Mouse (Mus musculus) CD4-positive, CD25-positive, alpha-beta regulatory T cell, adult 4 months (primary cell): ENCODE measurements at regions not wholly inside any gene's neighbourhood (a gene's known extent, or its start where the extent isn't known, plus 50 kb on each side); places are given as distances from the start of the nearest gene placed in this dataset.
"Not testable (repeated sequence)": the region's sequence is repeated elsewhere in the genome, so short reads cannot be mapped to it uniquely, and the experiment has no call there.

Experiments used
- ATAC-seq: one replicate; pipeline ENCODE4 v1.8.0; 2017

DNA sequence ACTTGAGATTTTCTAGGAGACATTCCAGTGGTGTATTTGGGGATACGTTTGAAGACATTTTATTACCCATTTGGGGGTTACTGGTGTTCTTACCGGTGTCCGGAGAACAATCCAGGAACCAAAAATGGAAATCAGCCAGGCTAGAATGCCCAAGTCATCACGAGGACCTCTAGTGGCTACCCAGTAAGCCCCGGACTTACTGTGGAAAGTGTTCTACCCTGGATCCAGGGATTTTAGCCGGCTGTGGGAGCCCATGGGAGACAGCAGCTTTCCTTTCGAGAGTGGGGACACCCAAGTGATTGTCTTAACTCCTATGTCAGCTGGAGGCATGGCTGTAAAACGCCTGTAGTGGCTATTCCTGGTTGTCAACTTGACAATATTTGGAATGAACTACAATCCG lies 77.0 kb upstream of the Lemd2 start:
- no peak for ATAC-seq

DNA sequence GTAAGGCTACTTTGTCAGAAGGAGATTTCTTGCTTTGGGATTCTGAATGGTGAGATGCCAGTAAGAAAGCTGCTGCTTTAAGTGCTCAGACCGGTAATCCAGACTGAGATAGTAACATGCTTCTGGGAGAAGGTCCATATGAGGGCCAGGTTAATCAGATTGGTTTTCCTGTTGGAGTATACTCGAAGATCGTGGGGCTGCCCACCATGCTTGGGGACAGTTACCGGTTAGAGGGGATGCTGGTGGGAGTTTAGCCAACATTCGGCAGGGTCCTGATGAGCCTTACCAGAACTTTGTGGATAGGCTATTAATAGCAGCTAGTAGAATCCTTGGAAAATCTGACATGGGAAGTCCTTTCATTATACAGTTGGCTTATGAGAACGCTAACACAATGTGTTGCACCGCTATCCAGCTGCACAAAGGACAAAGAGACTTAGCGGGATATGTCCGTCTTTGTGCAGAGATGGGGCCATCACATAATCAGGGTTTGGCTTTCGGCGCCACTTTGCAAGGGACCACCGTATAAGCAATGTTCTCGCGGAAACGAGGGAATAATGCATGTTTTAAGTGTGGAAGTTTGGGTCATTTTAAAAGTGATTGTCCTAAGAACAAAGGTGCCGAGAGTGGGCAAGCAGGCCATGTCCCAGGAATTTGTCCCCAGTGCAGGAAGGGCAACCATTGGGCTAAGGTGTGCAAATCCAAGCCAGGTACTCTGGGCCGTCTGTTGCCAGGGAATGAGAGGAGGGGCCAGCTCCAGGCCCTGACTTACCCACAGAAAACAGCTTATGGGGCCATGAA lies 75.4 kb upstream of the Lemd2 start:
- ATAC-seq: not testable (repeated sequence)

DNA sequence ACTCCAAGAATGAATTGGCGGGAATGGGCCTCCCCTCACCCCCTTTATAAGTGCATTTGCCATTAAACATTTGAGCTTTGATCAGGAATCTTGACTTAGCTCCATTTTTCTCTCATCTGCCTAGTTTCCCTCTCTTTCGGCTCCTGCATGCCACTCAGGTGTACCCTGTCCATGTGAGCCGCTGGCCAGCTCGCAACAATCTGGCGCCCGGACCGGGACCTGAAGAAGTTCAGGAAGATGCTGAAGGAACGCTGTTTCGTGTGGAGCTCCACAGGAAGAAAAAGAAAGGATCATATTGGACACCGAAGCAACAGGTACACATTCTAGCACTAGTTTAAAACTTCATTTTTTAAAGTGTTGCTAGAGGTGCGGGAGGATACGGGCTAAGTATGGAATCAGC lies 73.5 kb upstream of the Lemd2 start:
- ATAC-seq: not testable (repeated sequence)

DNA sequence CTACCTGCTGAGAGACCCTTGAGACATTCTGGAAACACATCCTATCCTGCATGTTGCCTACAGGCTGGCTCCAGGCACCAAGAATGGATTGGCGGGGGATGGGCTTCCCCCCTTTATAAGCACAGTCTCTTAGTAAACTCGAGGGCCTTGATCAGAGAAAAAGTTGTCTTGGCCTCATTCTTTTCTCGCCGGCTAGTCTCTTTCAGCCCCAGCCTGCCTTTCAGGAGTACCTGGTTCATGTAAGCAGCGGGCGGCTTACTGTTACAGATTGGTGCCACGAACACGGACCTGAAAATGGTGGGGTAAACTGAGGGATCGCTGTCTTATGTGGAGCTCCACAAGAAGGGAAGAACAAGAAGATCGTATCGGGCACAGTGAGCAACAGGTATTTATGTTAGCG lies 67.5 kb upstream of the Lemd2 start:
- not testable (repeated sequence) for ATAC-seq

DNA sequence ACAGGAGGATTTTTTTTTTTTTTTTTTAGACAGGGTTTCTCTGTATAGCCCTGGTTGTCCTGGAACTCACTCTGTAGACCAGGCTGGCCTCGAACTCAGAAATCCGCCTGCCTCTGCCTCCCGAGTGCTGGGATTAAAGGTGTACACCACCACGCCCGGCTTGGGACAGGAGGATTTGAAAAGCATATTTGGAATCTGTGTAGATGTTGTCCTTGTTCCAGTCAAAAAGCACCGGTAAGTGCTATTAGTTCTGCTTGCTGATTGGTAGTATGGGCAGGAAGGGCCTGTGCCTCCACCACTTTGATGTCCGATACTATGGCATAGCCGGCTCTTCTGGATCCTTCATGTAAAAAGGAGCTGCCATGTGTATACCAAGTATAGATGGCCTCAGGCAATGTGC lies 66.5 kb upstream of the Lemd2 start:
- not testable (repeated sequence) for ATAC-seq

DNA sequence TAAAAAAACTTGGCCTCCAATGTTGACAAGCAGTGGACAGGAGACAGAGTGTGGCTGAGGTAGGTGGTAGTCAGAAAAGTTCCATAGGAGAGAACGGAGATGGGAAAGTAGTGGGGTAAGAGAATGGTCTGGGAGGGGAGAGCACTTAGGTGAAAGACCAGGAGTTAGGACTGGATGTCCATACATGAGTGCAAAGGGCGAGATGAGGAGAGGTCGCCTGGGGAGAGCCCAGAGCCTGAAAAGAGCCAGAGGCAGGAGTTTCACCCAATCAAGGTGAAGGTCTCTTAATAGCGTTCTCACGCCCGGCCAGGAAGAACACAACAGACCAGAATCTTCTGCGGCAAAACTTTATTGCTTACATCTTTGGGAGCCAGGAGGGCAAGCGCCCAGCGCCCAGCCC lies 60.3 kb upstream of the Lemd2 start:
- not testable (repeated sequence) for ATAC-seq

DNA sequence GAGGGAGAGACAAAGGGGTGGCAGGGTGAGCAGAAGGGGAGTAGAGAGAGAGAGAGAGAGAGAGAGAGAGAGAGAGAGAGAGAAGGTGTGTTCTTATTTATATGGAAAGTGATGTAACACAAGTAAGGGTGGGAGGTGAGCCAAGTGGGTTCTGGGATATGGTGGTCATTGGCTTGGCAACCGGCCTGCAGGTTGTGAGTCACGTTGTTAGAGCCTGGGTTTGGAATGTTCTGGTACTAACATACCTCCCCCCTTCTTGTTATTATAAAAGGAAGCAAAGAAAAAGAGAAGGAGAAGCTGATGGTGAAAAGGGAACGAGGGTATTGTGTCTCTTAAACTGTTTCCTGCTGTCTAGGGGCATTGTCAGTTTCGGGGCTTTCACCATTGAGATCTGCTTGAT lies 58.3 kb upstream of the Lemd2 start:
- no peak for ATAC-seq

DNA sequence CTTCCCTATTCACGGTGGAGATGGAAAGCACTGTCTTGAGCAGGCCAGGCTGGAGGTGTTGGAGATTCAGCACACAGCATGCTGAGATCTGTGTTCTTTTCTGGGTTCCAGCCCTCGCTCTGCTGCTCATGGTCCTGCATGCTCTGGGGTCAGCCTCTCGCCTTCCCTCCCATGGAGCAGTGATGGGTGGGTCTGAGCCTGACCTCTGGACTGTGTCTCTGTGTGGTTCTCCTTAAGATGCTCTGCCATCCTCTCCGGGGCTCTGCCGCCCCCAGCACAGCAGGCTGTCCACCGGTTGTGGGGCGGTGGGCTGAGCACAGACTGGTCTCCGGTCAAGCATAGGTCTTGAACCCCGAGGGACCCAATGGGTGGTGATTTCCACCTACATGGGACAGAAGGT lies 57.7 kb upstream of the Lemd2 start:
- ATAC-seq: no peak

DNA sequence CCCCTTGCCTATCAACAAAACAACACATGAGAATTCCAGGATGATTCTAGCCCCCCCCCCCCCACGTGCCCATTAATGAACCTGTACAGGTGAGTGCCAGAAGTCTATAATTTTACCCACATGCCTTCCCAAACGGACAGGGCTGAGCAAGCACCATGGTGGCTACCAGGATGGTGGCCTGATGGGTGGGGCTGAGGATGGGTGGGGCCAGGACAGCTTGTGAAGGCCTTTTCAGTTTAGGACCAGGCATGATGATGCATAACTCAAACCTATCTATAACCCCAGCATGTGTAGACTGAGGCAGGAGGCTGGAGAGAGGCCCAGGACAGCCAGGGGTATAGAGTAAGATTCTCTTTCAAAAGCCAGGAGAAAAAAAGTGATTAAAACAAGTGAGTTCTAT lies 57.0 kb upstream of the Lemd2 start:
- no peak for ATAC-seq

DNA sequence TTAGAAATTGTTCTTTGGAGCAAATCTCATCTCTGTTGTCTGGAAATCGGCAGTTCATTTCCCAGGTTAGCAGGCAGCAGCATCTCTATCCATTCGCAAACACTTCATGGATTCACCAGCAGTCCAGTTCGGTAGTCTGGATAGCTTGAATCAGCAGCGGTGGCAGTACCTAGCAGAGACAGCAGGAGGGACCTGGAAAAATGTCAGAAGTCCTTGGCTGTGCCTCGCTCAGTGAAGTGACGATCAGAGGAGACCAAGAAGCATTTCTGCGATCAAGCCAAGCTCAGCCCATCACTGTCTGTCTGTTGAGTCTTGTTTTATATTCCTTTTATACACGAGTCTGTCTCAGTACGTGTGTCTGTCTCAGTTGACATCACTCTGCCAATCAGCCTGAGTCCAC lies 55.8 kb upstream of the Lemd2 start:
- no peak for ATAC-seq

DNA sequence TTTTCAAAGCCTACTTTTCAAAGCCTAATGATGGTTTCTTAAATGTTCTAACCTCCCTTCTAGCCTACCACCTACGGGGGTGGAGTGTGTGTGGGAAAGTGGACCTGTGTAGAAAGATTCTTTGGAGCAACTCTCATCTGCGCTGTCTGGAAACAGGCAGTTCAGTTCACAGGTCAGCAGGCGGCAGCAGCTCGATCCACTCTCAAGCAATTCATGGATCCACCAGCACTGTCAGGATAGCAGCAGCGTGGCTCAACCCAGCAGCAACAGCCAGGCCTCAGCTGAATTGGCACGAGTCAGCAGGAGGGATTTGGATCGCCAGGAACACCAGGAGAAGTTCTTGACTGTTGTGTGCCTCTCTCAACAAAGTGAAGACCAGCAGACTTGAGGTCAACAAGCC lies 53.1 kb upstream of the Lemd2 start:
- no peak for ATAC-seq

DNA sequence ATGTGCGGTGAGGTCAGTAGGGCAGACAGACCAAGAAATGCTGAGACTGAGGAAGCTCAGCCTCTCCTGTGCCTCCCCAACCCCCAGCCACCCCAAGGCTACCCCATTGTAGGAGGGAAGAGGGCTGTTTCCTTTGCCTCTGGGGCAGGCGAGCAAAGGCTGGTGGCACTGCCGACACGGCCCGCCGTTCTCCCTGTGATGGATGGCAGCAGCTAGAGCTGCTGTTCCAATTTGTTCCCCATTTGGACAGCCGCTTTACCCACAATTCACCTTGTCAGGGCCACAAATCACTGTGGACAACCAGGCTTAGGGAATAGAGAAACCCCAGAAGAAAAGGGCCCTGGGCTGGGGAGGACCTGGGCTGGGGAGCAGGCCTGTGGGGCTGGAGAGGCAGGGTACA lies 51.5 kb upstream of the Lemd2 start:
- ATAC-seq: no peak
